Mouse (Mus musculus): ENCODE results near the gene Acta2.

GRCm38 (mm10) chr19:34295442-34295841 lies 40.1 kb upstream of the Acta2 start:
- TF ChIP-seq POLR2A (IDR thresholded peaks at IDR 0.05; ENCODE audit: low read depth, low read length) (no peak), CTCF (IDR thresholded peaks at IDR 0.05; ENCODE audit: extremely low read depth, insufficient read depth, insufficient read length, insufficient replicate concordance) (no peak)

Measured in spleen, adult 2 months (tissue).